Mouse (Mus musculus): Measurements from ENCODE around the gene Gpr4. TPM values are rescaled to one million over a fixed set of nuclear protein-coding genes. Genes with fewer than 3 reads are reported as not detected.

The Gpr4 gene
- polyA plus RNA-seq, 1 experiment, result not detected

DNA sequence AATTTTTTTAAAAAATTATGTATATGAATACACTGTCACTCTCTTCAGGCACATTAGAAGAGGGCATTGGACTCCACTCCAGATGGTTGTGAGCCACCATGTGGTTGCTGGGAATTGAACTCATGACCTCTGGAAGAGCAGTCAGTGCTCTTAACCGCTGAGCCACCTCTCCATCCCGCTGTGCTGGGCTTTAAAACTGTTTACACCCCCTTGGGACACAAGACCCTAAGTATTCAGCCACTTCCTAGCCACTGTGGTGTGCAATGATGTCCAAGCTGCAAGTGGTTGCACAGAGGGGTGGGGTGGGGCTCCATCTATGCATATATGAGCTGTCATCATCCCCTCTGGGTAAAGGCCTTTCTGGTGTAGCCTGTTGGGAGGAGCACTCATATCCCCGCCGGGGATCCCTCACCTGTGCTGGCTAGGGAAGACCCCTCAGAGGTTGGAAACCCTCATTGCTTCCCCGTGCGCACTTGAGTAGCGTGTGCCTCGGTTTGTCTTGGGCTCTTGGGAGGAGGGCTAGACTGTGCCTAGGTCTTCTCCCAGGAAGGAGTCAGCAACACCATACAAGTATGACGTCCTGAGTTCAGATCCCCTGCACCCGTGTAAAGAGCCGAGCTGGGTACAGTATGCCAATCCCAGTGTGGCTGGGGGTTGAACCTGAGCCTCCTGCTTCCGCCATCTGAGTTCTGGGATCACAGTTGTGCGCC is 4.0 kb upstream of the Gpr4 start:
- Histone ChIP-seq H3K4me1 (ENCODE audit: control insufficient read depth) (peaks cover 4% of the 10 kb centered on the region; the same call in 1 of the 2 replicates), H3K36me3 (ENCODE audit: control insufficient read depth) (no peaks in the 10 kb centered on the region; the same call in 1 of the 2 replicates), H3K27me3 (ENCODE audit: control insufficient read depth) (peaks cover 33% of the 10 kb centered on the region), H3K4me3 (replicated peaks) (no peak overlapping the region), H3K9me3 (ENCODE audit: control insufficient read depth, low read length) (peaks cover 8% of the 10 kb centered on the region)
- TF ChIP-seq TAL1 (IDR thresholded peaks at IDR 0.05; ENCODE audit: low read length) (no peak), GATA1 (IDR thresholded peaks at IDR 0.05; ENCODE audit: low read length) (no peak)

DNA sequence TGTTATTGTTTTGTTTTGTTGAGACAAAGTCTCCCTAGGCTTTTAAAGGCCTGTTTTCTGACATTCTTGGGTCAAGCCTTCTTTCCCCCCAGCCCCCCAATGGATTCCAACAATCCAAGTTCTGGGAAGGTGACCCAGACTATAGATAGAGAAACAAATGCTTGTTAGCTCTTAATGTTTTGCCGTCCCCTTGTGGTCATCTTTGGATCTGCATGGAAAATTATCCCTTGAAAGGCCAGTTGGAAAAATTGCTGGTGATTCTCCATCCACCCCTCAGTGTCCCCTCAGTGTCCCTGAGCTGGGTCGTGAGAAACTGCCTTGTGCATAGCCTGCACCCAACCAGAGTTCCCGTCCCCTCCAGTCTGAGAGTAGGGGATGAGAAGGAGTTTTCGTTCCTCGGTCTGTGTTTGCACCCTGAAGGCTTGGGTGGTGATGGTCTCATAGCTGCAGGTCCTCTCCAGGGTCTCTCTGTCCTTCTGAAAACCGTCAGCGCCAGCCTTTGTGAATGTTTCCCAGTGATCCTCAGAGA is 3.3 kb upstream of the Gpr4 start:
- Histone ChIP-seq H3K4me3 (replicated peaks) (no peak overlapping the region), H3K9me3 (ENCODE audit: control insufficient read depth, low read length) (peaks cover 8% of the 10 kb centered on the region), H3K36me3 (ENCODE audit: control insufficient read depth) (no peaks in the 10 kb centered on the region; the same call in 1 of the 2 replicates), H3K4me1 (ENCODE audit: control insufficient read depth) (peaks cover 4% of the 10 kb centered on the region; the same call in 1 of the 2 replicates), H3K27me3 (ENCODE audit: control insufficient read depth) (peaks cover 39% of the 10 kb centered on the region)
- TF ChIP-seq GATA1 (IDR thresholded peaks at IDR 0.05; ENCODE audit: low read length) (no peak), TAL1 (IDR thresholded peaks at IDR 0.05; ENCODE audit: low read length) (no peak)

DNA sequence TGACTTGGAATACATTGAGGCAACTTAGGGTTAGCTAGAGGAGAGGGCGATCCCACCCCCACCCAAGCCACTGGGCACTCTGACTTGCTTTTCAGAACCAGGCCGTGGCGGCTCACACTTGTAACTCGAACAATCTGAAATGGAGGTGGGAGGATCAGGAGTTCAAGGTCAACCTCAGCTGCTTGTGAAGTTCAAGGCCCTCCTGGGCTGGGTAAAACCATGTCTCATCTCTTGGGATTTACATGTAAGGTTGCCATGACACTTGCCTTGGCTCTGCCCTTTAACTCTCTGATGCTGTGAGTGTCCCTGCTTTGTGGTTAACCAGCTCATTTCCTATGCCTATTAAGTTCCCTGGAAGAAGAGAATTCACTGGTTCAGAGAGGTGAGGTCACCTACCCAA is 2.8 kb upstream of the Gpr4 start:
- peaks cover 8% of the 10 kb centered on the region for H3K9me3 ChIP-seq (ENCODE audit: control insufficient read depth, low read length)
- H3K27me3 ChIP-seq (ENCODE audit: control insufficient read depth), result peaks cover 44% of the 10 kb centered on the region
- H3K4me3 ChIP-seq (replicated peaks), result no peak overlapping the region
- TF ChIP-seq GATA1 (IDR thresholded peaks at IDR 0.05; ENCODE audit: low read length), result no peak
- no peak for TF ChIP-seq TAL1 (IDR thresholded peaks at IDR 0.05; ENCODE audit: low read length)
- no peaks in the 10 kb centered on the region; the same call in 1 of the 2 replicates for H3K36me3 ChIP-seq (ENCODE audit: control insufficient read depth)
- H3K4me1 ChIP-seq (ENCODE audit: control insufficient read depth), result peaks cover 4% of the 10 kb centered on the region; the same call in 1 of the 2 replicates

- Histone ChIP-seq H3K4me3 (replicated peaks) (no peak overlapping the region), H3K9me3 (ENCODE audit: control insufficient read depth, low read length) (peaks cover 8% of the 10 kb centered on the region), H3K4me1 (ENCODE audit: control insufficient read depth) (peaks cover 4% of the 10 kb centered on the region; the same call in 1 of the 2 replicates), H3K27me3 (ENCODE audit: control insufficient read depth) (peaks cover 49% of the 10 kb centered on the region), H3K36me3 (ENCODE audit: control insufficient read depth) (no peaks in the 10 kb centered on the region; the same call in 1 of the 2 replicates)
- TF ChIP-seq GATA1 (IDR thresholded peaks at IDR 0.05; ENCODE audit: low read length) (no peak), TAL1 (IDR thresholded peaks at IDR 0.05; ENCODE audit: low read length) (no peak)
These were observed 2.3 kb upstream of the Gpr4 start for GRCm38 (mm10) chr7:19210010-19210409.

DNA sequence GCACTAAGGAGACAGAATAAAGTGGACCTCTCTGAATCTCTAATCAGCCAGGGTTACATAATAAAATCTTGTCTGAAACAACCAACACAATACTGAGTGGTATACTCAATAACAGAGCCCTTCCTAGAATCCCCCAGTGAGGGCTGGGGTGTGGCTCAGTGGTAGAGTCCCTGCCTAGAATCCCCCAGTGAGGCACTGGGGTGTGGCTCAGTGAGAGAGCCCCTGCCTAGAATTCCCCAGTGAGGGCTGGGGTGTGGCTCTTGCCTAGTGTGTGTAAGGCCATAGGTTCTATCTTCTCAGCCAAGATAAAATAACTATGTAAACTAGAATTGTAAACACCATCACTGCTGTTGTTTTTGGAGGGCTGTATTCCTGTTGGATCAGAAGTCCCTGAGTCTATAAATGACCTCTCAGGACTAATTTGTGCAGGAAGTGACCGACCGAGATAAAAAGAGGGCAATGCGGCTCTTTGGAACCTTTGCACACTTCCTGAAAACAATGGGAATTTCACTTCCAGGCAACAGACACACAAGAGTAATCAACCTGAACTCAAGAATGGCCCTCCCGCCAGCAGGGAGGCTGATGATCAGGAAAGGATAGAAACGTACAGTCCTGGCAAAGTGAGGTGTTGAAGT is 1.2 kb upstream of the Gpr4 start:
- no peak overlapping the region for H3K4me3 ChIP-seq (replicated peaks)
- H3K4me1 ChIP-seq (ENCODE audit: control insufficient read depth), result peaks cover 4% of the 10 kb centered on the region; the same call in 1 of the 2 replicates
- H3K27me3 ChIP-seq (ENCODE audit: control insufficient read depth), result peaks cover 57% of the 10 kb centered on the region
- peaks cover 8% of the 10 kb centered on the region for H3K9me3 ChIP-seq (ENCODE audit: control insufficient read depth, low read length)
- H3K36me3 ChIP-seq (ENCODE audit: control insufficient read depth), result no peaks in the 10 kb centered on the region
- TF ChIP-seq GATA1 (IDR thresholded peaks at IDR 0.05; ENCODE audit: low read length), result no peak
- no peak for TF ChIP-seq TAL1 (IDR thresholded peaks at IDR 0.05; ENCODE audit: low read length)

- no peaks in the 10 kb centered on the region for H3K36me3 ChIP-seq (ENCODE audit: control insufficient read depth)
- peaks cover 2% of the 10 kb centered on the region; the same call in 1 of the 2 replicates for H3K4me1 ChIP-seq (ENCODE audit: control insufficient read depth)
- H3K27me3 ChIP-seq (ENCODE audit: control insufficient read depth), result peaks cover 77% of the 10 kb centered on the region
These were observed 1.0 kb downstream of the Gpr4 start for GRCm38 (mm10) chr7:19213385-19213784.

GRCm38 (mm10) chr7:19214369-19214768 is 2.0 kb downstream of the Gpr4 start:
- H3K4me1 ChIP-seq (ENCODE audit: control insufficient read depth), result peaks cover 2% of the 10 kb centered on the region; the same call in 1 of the 2 replicates

More at GRCm38 (mm10) chr7:19213385-19213784, 1.0 kb downstream of the Gpr4 start:
- TF ChIP-seq GATA1 (IDR thresholded peaks at IDR 0.05; ENCODE audit: low read length) (no peak), TAL1 (IDR thresholded peaks at IDR 0.05; ENCODE audit: low read length) (no peak)
- H3K9me3 ChIP-seq (ENCODE audit: control insufficient read depth, low read length), result peaks cover 8% of the 10 kb centered on the region
- H3K4me3 ChIP-seq (replicated peaks), result no peak overlapping the region

GRCm38 (mm10) chr7:19214940-19215339 is 2.6 kb downstream of the Gpr4 start:
- H3K4me3 ChIP-seq (replicated peaks), result no peak overlapping the region
- TF ChIP-seq GATA1 (IDR thresholded peaks at IDR 0.05; ENCODE audit: low read length), result no peak
- no peak for TF ChIP-seq TAL1 (IDR thresholded peaks at IDR 0.05; ENCODE audit: low read length)
- peaks cover 2% of the 10 kb centered on the region; the same call in 1 of the 2 replicates for H3K4me1 ChIP-seq (ENCODE audit: control insufficient read depth)
- H3K27me3 ChIP-seq (ENCODE audit: control insufficient read depth), result peaks cover 82% of the 10 kb centered on the region
- H3K9me3 ChIP-seq (ENCODE audit: control insufficient read depth, low read length), result peaks cover 4% of the 10 kb centered on the region
- H3K36me3 ChIP-seq (ENCODE audit: control insufficient read depth), result no peaks in the 10 kb centered on the region

More at GRCm38 (mm10) chr7:19214369-19214768, 2.0 kb downstream of the Gpr4 start:
- no peak for TF ChIP-seq GATA1 (IDR thresholded peaks at IDR 0.05; ENCODE audit: low read length)
- Histone ChIP-seq H3K36me3 (ENCODE audit: control insufficient read depth) (no peaks in the 10 kb centered on the region), H3K9me3 (ENCODE audit: control insufficient read depth, low read length) (peaks cover 8% of the 10 kb centered on the region), H3K27me3 (ENCODE audit: control insufficient read depth) (peaks cover 84% of the 10 kb centered on the region), H3K4me3 (replicated peaks) (no peak overlapping the region)

DNA sequence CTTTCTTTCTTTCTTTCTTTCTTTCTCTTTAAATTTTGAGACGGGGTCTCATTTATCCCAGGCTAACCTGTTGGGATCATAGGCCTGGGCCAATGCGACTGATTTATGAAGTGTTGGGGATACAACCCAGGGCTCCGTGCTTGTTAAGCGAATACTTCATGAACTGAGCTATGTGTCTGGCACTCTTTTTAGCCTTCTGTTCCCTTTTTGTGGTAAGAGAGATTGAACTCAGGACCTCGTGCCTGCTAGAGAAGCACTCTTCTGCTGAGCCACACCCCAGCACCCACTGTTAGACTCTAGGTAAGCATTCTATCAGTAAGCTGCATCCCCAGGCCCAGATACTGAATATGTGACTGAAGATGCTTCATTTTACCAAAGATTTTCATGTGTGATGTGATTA is 5.2 kb downstream of the Gpr4 start:
- Histone ChIP-seq H3K27me3 (ENCODE audit: control insufficient read depth) (peaks cover 60% of the 10 kb centered on the region), H3K4me1 (ENCODE audit: control insufficient read depth) (peaks cover 5% of the 10 kb centered on the region), H3K4me3 (replicated peaks) (no peak overlapping the region), H3K9me3 (ENCODE audit: control insufficient read depth, low read length) (no peaks in the 10 kb centered on the region), H3K36me3 (ENCODE audit: control insufficient read depth) (peaks cover 7% of the 10 kb centered on the region)
- TF ChIP-seq GATA1 (IDR thresholded peaks at IDR 0.05; ENCODE audit: low read length), result no peak
